Mouse (Mus musculus) frontal cortex, adult 2 months (tissue): ENCODE measurements around the gene Dus1l. TPM values are rescaled to one million over a fixed set of nuclear protein-coding genes. Genes with fewer than 3 reads are reported as not detected.
"Not testable (repeated sequence)": the region's sequence is repeated elsewhere in the genome, so short reads cannot be mapped to it uniquely, and the experiment has no call there.

ENCODE experiments used
- DNase-seq, 2 experiments: peaks; one replicate each; pipeline ENCODE4 v3.0.0; 2022; ENCODE audit warnings: low spot score in 1 of 2; ENCODE audit errors: extremely low spot score in 1 of 2
- polyA plus RNA-seq: library from polyadenylated mRNA; depleted of rRNA; stranded (reverse); fragments of >200 nt; gene quantifications from 2 replicates; pipeline ENCODE4 v1.2.3, GENCODE M21; 2012

The Dus1l gene
- polyA plus RNA-seq, 1 experiment, result 45.7 TPM

DNA sequence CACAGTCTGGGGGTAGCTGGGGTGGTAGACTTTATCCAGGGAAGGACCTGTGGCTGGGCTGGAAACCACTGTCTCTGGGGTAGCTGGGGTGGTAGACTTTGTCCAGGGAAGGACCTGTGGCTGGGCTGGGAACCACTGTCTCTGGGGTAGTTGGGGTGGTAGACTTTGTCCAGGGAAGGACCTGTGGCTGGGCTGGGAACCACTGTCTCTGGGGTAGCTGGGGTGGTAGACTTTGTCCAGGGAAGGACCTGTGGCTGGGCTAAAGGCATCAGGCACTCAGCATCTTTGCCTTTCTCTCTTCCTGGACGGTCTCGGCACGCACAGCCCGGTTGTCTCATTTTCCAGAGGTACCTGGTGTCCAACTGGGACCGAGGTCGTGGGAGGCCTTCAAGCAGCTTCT lies 14.8 kb downstream of the Dus1l start:
- DNase-seq, result not testable (repeated sequence)

GRCm38 (mm10) chr11:120779876-120780275 lies 16.3 kb downstream of the Dus1l start:
- no peak for DNase-seq

DNA sequence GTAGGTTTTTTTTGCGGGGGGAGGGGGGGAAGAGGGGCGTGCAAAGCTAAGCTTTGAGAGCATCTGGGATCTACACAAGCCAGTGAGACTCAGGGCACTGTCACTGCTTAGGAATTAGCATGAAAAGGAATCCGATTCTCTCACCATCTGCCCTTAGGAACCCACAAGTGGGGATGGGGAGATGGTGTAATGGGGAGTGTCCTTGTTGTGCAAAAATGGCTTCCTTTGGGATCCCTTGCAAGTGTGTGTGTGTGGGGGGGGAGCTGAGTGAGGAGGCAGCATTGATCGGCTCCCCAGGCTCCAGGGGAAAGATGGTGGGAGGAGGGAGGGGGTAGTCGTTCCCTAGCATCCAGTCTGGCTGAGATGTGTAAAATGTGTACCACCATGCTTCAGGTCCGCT lies 19.1 kb downstream of the Dus1l start:
- no peak for DNase-seq

- DNase-seq, result peak; percentile 78 to 99
Measured at GRCm38 (mm10) chr11:120775774-120776469, 20.3 kb downstream of the Dus1l start.

DNA sequence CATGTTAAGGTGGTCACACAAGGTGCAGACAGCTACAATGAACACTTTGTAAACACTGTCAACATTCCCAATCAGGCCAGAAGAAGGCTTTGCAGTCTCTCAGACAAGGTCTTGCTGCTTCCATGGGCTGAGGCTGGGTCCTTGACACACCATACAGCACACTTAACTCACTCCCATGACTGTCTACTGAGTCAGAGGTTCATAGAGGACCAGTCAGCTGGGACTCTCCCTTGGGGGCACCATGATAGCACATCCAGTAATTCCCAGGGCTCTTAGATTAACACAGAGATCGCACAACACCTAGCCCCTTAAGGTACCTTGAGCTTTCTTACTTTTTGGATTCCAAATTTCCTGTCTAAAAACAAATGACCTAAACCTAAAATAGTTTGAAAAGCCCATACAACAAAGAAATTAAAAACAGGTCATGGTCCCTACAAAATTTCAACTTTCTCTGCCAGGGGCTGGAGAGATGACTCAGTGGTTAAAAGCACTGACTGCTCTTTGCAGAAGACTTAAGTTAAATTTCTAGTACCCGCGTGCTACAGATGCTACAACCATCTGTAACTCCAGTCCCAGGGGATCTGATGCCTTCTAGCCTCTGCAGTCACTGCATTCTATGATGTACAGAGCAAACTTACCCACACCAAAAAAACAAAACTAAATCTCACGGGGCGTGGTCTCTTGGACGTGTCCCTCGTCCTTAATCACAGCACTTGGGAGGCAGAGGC lies 22.6 kb downstream of the Dus1l start:
- no peak for DNase-seq

DNA sequence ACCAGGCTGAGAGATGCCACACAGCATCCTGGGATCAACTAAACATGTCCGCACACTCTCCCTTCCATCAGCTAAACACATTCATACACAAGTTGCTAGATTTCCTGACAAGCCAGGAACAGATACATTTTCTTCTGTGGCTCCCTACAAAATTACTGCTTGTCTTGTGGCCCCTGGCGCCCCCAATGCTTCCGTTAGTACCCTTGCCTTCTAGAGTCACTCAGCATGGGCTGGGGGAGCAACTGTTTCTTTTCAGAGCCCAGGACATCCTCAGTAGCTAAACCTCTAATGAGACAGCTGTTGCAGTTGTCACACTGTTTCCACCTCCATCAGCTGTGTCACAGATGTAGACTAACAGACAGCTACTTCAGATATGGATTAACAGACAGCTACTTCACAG lies 23.5 kb downstream of the Dus1l start:
- DNase-seq, result no peak

DNA sequence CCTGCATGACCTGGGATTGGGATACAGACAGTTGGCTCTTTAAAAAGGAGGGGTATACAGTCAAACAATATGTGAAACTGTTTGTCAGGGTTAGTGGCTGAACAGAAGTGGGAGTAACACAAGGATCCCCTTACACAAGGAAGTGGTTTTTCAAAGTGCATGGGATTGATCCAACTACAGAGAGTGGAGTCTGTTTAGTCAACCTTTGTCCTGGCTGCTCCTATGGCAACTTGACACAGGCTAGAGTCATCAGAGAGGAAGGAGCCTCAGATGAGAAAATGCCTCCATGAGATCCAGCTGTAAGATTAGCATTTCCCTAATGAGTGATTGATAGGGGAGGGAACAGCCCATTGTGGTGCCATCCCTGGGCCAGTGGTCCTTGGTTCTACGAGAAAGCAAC lies 28.0 kb downstream of the Dus1l start:
- no peak for DNase-seq

DNA sequence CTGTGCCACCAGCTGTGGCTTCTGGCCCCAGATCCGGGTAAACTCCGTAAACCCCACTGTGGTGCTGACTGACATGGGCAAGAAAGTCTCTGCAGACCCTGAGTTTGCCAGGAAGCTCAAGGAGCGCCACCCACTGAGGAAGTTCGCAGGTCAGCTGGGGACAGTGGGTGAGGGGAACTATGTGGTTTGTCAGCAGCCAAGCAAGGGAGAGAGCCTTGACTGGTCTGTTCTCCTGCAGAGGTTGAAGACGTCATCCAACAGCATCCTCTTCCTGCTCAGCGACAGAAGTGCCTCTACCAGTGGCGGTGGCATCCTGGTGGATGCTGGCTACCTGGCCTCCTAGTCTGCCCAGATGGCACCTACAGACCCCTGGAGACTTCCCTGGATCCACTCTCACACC lies 29.2 kb downstream of the Dus1l start:
- not testable (repeated sequence) for DNase-seq

GRCm38 (mm10) chr11:120763121-120763999 lies 32.8 kb downstream of the Dus1l start:
- not testable (repeated sequence) for DNase-seq

DNA sequence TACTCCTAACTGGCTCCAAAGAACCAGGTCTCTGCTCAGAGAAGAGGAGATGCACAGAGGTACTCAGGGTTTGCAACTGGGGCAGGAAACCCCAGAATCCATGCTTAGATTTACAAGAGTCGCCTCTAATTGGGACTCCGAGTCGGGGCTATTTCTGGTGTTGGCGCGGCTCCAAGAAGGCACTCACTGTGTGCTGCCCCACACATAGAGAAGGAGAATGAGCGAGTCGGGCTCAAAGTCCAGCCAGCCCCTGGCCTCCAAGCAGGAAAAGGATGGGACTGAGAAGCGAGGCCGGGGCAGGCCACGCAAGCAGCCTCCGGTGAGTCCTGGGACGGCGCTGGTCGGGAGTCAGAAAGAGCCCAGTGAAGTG lies 33.5 kb downstream of the Dus1l start, which contains the start of gene Hmga1b:
Hmga1b (plus strand) TSS at position 123 of the 370 bp plus-strand sequence.
- DNase-seq, result not testable (repeated sequence)

- DNase-seq, result no peak
Measured at GRCm38 (mm10) chr11:120761811-120762671, 34.2 kb downstream of the Dus1l start.

- DNase-seq, result no peak
Measured at GRCm38 (mm10) chr11:120760236-120760635, 36.0 kb downstream of the Dus1l start.

DNA sequence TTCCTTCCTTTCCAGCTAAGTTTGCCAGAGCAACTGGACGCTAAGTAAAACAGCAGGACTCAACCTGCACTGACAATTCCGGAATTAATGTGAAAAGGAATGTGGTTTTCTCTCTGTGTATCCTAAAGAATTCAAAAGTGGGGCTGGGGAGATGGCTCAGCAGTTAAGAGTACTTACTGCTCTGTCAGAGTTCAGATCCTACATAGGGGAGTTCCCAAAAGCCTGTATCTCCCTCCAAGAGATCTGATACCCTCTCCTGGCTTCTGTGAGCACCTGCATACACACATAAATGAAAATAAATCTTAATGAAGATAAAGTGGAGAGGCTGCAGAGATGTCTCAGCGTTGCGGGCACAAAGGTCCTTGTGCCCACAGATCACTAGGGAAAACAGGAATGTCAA lies 44.6 kb downstream of the Dus1l start:
- no peak for DNase-seq

DNA sequence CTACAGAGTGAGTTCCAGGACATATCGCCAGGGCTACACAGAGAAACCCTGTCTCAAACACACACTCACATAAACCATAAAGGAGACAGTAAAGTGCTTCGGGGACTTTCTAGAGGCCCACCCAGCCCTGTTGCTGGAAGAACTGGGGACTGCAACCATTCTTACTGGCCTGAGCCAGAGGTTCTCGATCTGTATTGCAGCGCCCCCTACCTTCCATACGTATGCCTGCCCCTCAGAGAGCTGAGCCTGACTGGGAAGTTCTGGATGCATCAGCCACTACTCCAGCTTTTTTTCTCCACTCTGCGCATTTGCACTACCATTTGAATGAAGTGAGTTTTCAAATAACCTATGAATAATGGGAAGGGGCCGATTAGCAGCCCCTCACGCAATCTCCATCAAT lies 46.8 kb downstream of the Dus1l start:
- DNase-seq, result peak in 1 of 2 experiments; percentile 35

DNA sequence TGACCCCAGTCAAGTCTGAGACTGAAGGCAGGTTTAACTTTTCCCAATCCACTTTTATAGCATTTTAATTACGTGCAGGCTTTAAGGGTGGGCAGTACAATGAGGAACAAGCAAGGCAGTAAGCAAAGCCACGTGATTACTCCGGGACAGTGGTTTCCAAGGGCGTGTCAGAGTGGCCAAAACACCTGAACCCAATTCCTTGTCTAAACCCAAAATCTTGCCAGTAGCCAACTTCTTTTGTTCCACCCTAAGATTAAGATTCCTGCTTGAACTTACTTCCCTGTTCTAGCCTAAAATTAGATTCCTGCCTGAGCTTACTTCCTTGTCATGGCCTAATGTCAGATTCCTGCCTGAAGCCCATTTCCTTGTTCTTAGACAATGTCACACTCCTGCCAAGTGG lies 48.2 kb downstream of the Dus1l start:
- no peak for DNase-seq

GRCm38 (mm10) chr11:120744121-120744701 lies 52.0 kb downstream of the Dus1l start:
- no peak for DNase-seq

GRCm38 (mm10) chr11:120740981-120741380 lies 55.2 kb downstream of the Dus1l start:
- no peak for DNase-seq
